Mouse (Mus musculus) bone marrow, adult 2 months (tissue): Measurements from ENCODE around the gene Prkar2b.

Source experiments
- CTCF ChIP-seq: fragments of 200-500 bp; IDR thresholded peaks from 2 replicates; pipeline ENCODE4 v1.5.1; 2011; ENCODE audit warnings: low read length, control low read depth; ENCODE audit not compliant: control insufficient read depth, insufficient read depth
- POLR2A ChIP-seq: fragments of 200-500 bp; IDR thresholded peaks from 2 replicates; pipeline ENCODE4 v1.6.1; 2011; ENCODE audit warnings: low read depth, mild to moderate bottlenecking, control low read depth, low read length, borderline replicate concordance; ENCODE audit not compliant: control insufficient read depth

DNA sequence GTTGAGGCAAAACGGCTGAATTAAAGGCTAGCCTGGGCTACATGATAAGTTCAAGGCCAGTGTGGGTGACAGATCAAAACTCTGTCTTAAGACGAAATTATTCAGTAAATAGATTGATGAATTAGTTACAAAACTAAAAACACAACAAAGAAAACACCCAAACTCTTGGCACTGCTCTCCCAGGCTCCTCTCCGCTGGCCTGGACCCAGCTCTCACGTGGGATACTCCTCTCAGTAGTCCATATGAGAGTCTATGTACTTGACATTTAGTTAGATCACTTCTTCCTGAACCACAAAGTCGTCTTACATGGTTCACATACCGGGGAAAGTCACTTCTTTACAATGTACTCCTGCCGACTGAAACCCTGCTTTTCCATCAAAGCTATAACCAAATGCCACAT is 46.3 kb downstream of the Prkar2b start:
- TF ChIP-seq CTCF, result no peak
- no peak for TF ChIP-seq POLR2A
